Mouse (Mus musculus): ENCODE data around the gene Dut. TPM values are rescaled to one million over a fixed set of nuclear protein-coding genes. Genes with fewer than 3 reads are reported as not detected.
A peak's percentile ranks its signal among the peaks of the same experiment; 100 is the strongest.
"Not testable (repeated sequence)": the region's sequence is repeated elsewhere in the genome, so short reads cannot be mapped to it uniquely, and the experiment has no call there.

Dut gene
- total RNA-seq, 2 experiments from 2014 or later, result 69.6 to 80.2 TPM

DNA sequence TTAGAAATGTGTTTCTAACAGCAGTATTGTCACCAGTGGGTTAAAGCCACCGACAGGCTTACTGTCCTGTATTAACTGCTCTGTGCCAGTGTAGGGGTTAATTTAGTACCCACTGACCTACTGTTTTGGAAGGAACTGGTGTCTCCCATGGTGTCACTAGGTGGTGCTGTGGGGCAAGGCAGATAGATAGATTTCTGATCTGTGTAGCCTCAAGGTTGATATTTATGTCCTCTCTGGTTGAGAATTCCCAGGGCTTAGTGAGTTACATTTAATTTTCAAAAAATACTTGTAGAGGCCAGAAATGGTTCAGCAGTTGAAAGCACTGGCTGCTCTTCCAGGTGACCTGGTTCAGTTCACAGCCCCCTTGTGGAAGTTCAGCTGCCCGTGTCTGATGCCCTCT is 5.3 kb downstream of the Dut start:
- ATAC-seq (replicated peaks; ENCODE audit: low FRiP score, poor library complexity, severe bottlenecking), result no peak

DNA sequence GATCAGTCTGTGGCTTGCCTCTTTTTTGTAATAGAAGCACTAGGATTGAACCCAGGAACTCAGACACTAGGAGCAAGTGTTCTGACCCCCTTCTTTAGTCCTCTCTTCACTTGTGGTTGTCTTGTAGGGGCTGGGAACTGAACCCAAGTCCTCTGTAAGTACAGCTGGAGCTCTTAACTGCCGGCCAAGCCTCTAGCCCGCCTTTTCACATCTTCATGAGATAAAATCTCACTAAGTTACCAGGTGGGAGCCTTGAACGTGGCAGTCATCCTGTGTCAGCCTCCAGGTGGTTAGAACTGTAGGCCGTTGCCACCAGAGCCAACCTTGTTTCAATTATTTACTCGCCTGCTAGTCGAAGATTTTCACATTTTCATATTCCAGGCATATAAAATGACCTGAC is 6.7 kb downstream of the Dut start:
- ATAC-seq (replicated peaks; ENCODE audit: low FRiP score, poor library complexity, severe bottlenecking), result no peak

DNA sequence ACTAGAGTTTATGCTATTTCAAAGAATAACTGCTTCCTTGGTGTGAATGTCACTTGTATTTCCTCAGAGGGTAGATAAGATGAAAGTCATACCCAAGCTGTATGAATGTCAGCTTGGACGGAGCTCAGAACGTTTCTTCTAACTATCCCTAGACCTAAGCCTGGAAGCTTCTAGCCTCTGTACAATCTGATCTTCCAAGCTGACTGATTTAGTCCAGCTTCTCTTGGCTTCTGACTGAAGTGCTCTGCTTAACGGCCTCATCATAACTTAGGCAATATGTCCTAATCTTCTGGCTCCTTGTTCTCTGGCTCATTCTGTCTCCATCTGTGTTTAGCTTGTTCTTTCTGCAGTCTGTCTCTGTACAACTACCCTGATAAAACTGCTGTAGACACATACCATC is 7.6 kb downstream of the Dut start:
- no peak for ATAC-seq (replicated peaks; ENCODE audit: low FRiP score, poor library complexity, severe bottlenecking)

DNA sequence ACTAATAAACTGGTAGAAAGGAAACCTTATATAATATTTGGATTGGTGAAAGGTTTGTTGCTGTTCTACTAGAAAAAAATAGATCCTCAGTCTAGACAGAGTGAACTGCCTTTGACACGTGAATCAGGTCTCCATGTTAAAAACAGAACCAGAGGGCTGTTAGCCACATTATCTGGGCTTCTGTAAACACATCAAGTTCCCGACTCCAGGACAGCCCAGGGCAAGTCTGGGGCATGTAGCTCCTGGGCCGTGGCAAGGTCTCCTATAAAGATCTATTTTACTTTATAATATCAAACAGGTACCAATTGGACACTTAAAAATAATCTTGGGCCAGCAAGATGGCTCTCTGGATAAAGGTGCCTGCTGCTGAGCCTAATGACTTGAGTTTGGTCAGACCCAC is 8.9 kb downstream of the Dut start:
- ATAC-seq (replicated peaks; ENCODE audit: low FRiP score, poor library complexity, severe bottlenecking), result no peak

DNA sequence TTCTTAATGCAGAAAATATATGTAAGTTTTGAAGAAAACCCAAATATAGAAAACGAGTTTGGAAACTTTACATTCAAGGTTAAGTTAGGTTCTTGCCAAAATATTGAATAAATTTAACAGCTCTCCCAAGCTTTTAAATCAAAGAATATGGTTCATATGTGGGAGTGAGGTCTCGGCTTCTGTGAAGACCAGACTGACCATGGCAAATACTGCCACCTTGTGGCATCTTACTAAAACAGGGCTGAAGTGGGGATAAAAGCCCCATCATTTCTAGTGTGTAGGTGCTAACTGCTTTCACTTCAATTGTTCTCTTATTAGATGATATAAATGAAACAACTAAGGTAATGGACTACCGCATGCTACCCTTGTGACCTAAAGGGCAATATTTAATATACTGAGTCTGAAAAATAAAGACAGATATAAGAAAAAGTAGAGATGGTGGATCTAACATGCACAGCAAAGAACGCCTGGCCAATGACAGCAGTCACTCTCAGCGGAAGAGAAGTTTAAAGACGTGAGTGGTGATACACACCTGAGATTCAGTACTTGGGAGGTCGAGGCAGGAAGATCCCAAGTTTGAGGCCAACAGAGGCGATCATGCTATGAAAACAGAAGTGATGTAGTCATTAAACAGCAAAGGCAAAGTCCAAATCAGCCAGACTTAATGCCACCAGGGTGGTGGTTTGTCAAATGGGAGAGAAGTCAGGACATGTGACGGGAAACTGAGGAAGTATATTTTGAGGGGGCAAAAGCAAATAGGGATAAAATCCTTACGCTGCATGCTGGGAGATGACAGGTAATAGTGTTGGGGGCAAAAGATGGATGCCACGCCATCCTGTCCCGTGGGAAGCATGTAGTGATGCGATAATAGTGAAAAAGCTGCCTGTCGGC is 12.5 kb downstream of the Dut start:
- peak; percentile 61; the same call in 1 of the 2 replicates for ATAC-seq (replicated peaks; ENCODE audit: low FRiP score, poor library complexity, severe bottlenecking)

DNA sequence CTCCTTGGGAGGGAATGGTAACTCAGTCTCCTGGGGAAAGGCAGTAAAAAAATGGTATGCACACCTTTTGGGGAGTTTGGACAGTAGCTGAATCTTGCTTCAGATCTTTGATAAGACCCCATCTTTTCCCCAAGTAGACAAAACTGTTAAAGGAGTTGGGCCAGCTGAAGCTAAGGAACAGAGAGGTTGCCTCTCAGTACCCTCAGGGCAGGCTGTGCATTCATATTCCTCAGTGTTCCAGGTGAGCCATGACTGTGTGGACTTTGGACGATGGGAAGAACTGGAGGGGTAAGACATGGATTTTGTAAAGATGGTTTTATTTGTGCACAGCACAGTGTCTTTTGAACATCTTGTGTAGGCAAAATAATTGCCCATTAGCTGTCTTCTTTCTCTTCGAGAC is 13.3 kb downstream of the Dut start:
- ATAC-seq (replicated peaks; ENCODE audit: low FRiP score, poor library complexity, severe bottlenecking), result no peak

DNA sequence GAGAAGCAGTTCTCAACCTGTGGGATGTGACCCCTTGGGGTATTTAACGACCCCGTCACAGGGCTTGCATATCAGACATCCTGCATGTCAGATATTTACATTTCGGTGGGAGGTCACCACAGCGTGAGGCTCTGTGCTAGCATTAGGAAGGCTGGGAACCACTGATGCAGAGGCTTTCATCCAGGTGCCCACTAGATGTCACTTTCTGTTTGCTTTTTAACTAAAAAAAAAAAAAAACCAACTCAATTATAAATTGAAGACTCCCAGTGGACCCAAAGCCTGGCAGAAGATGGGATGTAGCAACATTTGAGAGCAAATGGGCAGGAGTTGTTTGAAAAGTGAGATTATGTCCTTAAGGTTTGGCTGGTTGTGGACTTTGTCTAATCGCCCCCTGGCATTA is 16.1 kb downstream of the Dut start:
- no peak for ATAC-seq (replicated peaks; ENCODE audit: low FRiP score, poor library complexity, severe bottlenecking)

DNA sequence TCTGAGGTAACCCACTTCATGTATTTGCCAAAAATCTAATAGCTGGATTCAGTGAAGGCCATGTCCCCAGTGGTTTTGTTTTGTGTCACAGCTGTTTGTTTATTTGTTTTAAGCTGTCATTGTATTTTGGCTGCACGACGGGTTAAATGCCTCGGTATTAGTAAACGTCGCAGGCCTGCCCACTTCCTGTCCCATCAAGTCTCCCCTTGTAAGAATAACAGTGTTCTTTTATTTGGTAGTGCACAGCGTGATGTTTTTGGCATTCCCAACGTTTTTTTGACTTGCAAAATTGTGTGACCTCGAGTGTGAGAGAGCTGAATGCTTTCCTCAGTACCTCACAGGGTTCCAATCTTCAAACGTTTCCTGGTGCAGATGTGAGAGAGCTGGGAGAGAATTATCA is 16.8 kb downstream of the Dut start:
- no peak for ATAC-seq (replicated peaks; ENCODE audit: low FRiP score, poor library complexity, severe bottlenecking)

DNA sequence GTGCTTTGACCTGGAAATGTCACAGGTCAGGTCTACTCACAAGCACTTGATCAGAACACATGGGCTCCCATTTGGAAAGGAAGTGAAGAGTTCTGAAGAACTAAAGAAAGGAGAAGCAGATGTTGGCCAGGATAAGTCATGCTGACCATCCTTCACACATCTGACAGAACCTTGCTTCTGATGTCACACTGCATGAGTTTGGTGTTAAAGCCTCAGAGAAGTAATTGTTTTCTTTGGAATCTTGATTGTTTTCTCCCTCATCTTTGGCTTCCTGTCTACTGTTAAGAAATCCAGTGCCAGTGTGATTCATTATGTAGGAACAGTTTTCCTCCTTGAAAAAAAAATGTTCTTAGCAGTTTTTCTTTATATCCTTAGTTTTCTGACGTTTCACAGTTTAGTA is 21.9 kb downstream of the Dut start:
- no peak for ATAC-seq (replicated peaks; ENCODE audit: low FRiP score, poor library complexity, severe bottlenecking)

DNA sequence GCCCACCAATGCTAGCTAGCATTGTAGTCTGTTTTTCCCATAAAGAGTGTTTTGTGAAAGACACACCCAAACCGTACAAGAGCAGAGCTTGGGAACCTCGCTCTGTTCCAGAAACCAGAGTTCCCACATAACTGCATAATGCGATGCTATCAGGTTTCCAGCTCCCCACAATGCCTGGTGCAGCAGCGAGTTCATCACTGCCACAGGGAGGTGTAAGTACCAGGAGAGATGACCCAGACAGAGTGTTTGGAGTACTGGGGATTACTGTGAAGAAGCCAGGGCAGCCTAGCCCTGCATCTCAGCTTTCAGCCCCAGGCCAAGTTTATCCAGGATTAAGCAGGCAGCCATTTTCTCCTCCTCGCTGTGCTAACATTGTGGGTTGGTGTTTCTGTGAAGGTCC is 28.6 kb downstream of the Dut start:
- ATAC-seq (replicated peaks; ENCODE audit: low FRiP score, poor library complexity, severe bottlenecking), result no peak

DNA sequence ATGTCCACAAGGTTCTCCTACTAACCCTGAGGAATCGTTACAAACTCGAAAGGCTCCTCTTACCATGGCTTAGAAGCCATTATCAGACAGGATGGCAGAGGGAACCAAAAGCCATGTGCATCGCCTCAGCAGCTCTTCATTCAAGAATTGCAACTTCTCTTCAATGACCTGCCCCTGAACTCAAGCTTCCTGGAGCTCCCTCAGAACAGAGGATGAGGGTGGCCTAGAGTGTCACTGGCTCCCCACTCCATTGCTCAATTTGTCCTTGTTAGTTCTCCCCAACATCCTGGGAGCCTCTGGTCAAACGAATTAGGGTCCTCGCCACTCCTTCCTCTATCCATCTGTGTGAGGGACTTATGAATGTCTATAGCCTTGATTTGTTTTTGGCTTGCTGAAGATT is 29.7 kb downstream of the Dut start:
- ATAC-seq (replicated peaks; ENCODE audit: low FRiP score, poor library complexity, severe bottlenecking), result no peak

DNA sequence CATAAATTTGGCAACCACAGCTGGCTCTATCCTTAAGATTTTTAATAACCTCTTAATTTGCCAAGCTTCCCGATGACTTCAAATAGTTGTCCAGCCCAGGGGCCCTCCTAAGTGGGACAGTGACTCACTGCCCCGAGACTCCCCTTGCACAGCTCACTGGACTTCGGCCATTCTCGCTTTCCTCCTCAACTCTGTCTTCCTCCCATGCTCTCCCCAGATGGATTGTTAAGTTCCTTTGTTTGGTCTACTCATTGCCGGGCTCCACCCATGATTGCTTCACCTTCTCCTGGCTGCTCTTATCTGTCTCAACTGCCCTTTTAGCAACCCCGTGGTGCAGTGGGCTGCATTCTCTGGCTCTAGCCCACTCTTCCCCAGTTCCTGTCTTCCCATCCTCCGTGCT is 31.5 kb downstream of the Dut start:
- ATAC-seq (replicated peaks; ENCODE audit: low FRiP score, poor library complexity, severe bottlenecking), result no peak

DNA sequence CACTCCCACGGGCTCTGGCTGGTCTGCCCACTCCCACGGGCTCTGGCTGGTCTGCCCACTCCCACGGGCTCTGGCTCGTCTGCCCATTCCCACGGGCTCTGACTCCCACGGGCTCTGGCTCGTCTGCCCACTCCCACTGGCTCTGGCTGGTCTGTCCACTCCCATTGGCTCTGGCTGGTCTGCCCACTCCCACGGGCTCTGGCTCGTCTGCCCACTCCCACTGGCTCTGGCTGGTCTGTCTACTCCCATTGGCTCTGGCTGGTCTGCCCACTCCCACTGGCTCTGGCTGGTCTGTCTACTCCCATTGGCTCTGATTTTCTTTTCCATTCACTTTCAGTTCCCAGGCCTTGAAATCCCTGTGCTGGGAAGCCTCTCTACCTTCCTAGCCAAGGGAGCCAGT is 33.0 kb downstream of the Dut start:
- ATAC-seq (replicated peaks; ENCODE audit: low FRiP score, poor library complexity, severe bottlenecking), result not testable (repeated sequence)

DNA sequence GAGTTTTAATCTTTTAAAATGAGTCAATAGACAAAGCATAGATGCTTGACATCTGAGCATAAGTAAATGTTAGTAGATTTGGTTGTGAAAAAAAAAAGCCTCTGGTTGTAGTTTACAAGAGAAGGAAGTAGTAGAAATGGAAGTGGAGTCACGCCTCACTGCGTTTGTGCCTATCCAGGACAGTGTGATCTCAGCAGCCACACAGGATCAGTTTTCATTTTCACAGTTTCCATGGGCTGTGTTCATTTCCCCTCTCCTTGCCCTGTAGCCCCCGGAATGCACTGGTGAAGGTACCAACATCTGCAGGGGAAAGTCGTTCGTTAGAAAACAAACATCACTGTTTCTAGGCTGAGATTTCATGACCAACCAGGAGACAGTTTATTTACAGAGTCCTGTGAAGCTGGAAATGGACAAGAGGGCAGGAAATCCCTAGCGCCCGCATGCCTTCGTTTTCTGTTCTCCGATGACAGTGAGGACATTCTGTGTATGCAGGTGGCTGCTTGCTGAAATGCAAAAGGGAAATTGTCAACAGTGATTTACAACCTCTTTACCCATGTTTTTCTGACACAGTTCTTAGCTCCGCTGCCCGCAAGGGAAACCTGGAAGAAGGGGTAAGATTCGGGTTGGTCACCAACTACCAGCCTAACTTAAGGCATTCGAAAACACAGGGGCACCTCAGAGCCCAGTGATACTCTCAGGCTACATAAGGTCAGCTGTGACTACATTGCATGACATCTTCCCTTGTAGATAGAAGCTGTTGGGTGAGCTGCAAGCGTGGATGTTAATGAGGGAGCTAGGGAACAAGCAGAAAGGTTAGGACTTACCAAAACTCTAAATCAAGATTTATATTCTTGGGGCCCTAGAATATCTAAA is 35.6 kb downstream of the Dut start:
- ATAC-seq (replicated peaks; ENCODE audit: low FRiP score, poor library complexity, severe bottlenecking), result no peak

DNA sequence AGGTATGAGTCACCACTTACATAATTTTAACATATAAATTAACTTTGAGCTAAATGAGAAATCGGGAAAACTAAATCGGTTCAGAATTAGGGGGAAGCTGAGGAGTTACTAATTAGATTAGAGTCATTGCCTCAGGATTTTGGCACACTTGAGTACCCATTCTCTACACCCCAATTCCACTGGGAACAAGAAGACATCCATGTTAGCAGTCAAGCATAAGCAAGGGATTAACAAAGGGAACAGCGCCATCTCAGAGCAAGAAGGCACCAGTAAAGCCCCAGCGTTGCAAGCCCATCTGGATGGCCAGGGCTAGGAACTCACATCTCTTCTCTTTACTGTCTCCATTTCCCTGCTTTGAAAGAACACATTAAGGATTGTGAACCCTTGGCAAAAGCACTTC is 38.8 kb downstream of the Dut start:
- no peak for ATAC-seq (replicated peaks; ENCODE audit: low FRiP score, poor library complexity, severe bottlenecking)

DNA sequence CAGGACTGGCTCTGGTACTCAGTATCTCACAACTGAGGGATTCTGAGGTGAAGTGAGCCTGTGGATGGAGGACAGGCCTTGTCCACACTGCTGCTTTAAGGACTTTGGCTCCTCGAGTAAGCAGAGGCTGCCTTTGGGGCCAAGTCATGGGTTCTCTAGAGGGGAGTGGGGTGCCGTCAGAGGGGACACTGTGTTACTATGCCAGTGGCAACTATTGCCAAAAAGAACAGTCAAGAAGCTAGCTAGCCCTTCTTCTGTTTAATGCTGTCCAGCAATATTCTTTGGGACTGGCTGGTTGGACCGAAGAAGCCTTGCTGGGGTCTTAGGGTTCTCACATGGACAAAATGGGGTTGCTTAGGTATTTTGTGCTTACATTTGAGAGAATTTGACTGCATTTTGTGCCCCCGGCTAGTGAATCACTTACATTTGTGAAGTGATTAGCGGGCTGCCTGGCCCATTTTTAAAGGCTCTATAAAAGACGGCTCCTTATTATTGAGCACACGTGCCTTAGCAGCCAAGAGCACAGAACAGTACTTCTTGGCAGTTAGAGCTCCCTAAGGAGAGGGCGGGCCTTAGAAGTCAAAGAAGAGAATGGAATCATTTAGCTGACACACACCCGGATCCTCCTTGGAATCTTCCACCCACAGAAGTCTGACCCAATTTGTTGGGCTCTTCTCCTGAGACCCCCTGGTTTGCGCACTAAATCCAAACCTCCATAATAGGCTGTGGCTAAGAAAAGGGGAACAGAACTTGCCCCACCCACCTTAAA is 43.4 kb downstream of the Dut start:
- no peak for ATAC-seq (replicated peaks; ENCODE audit: low FRiP score, poor library complexity, severe bottlenecking)

DNA sequence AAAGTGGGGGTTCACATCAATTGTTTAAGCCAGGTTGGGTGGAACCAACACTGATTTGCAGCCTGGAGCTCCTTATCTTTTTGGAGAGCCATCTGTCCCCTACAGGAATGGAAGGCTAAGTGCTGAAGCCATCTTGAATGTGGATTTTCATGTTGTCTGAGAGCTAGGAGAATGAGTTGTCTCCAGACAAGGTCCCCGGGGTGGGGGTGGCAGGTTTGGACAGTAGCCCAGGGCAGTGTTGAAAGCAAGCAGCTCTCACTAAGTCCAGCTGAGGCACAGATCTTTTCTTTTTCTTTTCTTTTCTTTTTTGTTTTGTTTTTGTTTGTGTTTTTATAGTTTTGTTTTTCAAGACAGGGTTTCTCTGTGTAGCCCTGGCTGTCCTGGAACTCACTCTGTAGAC is 44.1 kb downstream of the Dut start:
- no peak for ATAC-seq (replicated peaks; ENCODE audit: low FRiP score, poor library complexity, severe bottlenecking)

DNA sequence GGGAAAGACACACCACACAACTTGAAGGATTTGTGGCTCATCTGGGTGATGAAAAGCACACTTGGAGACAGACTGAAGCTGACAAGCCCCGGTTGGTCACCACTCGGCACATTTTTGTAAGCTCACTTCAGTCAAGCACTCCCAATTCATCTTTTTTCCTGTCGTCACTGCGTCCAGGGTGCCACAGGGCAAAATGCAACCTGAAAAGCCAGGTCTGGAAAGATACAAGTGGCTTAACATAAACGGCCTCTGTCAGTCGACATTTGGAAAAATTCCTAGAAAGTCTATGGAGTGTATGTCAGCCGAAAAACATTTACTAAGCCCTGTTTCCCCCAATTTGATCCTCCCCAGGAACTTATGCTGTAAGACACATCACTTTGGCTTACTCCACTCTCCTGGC is 45.6 kb downstream of the Dut start:
- no peak for ATAC-seq (replicated peaks; ENCODE audit: low FRiP score, poor library complexity, severe bottlenecking)

DNA sequence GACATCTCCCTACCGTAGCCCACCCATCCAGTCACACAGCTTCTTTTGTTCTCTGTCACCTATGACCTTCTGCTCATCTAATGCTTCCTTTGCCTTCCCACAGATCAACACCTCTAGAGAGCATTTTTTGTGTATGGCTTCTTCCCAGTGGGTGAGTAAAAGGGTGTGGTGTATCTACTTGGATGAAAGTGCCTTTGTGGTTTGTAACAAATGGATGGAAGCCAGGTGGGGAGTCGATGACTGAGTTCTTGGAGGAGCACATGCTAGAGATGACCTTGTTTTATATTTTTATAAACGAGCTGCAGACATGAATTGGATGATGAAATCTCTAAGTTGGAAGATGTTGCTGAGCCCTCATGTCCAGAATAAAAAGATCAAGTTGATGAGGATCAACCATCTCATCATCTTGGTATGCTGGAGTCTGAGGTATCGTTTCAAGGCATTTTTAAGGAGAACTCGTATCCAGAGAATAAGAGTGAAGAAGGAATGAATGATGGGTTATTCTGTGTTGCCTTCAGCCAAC is 47.0 kb downstream of the Dut start:
- no peak for ATAC-seq (replicated peaks; ENCODE audit: low FRiP score, poor library complexity, severe bottlenecking)

DNA sequence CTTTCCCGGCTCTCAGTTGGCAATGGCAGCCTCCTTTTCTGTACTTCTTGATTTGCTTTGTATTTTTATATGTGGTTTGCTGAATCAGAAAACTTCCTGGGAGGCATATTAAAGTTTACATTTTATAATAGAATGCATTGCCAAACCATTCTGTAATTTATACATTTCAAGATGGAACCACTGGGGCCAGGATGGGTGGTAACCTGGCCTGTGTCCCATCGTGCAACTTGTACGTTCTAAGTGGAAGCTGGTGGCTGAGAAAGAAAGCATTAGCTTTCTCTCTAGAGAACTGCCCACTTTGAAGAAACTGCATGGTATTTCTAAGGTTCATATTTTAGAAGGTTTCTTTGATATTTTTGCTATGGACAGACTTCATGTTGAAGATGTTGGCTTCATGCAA is 48.5 kb downstream of the Dut start:
- ATAC-seq (replicated peaks; ENCODE audit: low FRiP score, poor library complexity, severe bottlenecking), result no peak

Measured in erythroid progenitor cell, adult 5-6 weeks (primary cell).